Mouse (Mus musculus): ENCODE data around the gene Cry1. TPM values are rescaled to one million over a fixed set of nuclear protein-coding genes. Genes with fewer than 3 reads are reported as not detected.
A peak's percentile ranks its signal among the peaks of the same experiment; 100 is the strongest.

Cry1 gene
- polyA plus RNA-seq, 1 experiment from 2014 or later, result 34.2 TPM

- H3K27ac ChIP-seq (ENCODE audit: low read depth, low read length), result no peak overlapping the region
- H3K9ac ChIP-seq (ENCODE audit: low read length), result peak overlapping the region; percentile 82
- WGBS, result 0% methylated on average over 34 of the region's 34 CpGs
- H3K27me3 ChIP-seq (ENCODE audit: control insufficient read depth, insufficient read depth, low read length), result no peaks in the 10 kb centered on the region
- ATAC-seq (ENCODE audit: insufficient read depth, low FRiP score, low TSS enrichment) (no peak; the same call in none of the 2 replicates), DNase-seq (ENCODE audit: low spot score) (peak; percentile 52)
- peak overlapping the region; percentile 94 for H3K4me3 ChIP-seq (ENCODE audit: low read depth, low read length)
- no peaks in the 10 kb centered on the region for H3K4me1 ChIP-seq (ENCODE audit: control insufficient read depth, insufficient read depth, low read length)
- peak overlapping the region; percentile 82 for H3K4me2 ChIP-seq (ENCODE audit: low read depth)
- no peaks in the 10 kb centered on the region for H3K9me3 ChIP-seq (ENCODE audit: control insufficient read depth, low read length)
- no peaks in the 10 kb centered on the region for H3K36me3 ChIP-seq (ENCODE audit: control insufficient read depth, insufficient read depth, low read length)
These were observed 81.6 kb downstream of the Cry1 start for GRCm38 (mm10) chr10:85103085-85103885.

DNA sequence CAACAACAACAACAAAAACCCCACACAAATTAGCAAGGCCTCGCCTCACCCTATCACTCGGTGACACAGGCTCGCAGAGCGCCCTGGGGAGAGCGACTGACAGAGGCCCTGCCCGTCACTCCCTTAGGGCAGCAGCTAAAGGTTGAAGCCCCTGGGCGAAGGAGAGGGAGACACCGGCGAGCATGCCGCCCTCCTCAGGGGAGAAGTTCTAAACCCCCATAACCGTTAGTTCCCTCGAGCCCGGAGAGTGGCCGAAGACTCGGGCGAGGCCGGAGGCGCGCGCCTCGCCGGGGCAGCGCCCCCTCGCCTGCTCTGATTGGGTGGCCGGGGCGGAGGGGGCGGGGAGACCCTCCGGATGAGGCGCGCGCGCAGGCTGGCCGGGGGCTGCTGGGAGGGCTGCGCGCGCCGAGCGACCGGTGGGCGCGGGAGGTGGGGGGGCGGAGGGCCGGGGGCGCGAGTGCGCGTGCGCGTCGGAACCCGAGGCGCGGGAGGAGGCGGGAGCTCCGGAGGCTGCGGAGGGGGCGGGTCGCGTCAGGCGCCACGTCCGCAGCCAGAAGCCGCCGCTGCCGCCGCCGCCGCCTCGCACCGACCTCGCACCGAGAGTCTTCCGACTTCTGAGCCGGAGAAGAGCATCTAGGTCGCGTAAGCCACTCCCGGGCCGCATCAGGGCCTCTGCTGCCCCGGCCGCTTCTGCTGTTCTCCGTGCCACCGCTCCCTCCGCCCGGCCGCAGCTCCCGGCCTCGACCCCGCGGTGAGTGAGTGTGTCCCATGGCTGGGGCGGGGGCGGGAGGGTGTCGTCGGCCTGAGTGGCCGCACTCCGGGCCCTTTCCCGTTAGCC lies 82.4 kb downstream of the Cry1 start, which contains the start of the genes Fhl4 and Tmem263:
Gene Fhl4 (minus strand): TSS at position 249 of the 838 bp plus-strand sequence.
Gene Tmem263 (plus strand): TSS at position 381 of the 838 bp plus-strand sequence.
- Histone ChIP-seq H3K4me1 (ENCODE audit: control insufficient read depth, insufficient read depth, low read length) (no peaks in the 10 kb centered on the region), H3K4me2 (ENCODE audit: low read depth) (peak within 1 kb of the TSS; percentile 82), H3K4me3 (ENCODE audit: low read depth, low read length) (peak within 1 kb of the TSS; percentile 94), H3K27me3 (ENCODE audit: control insufficient read depth, insufficient read depth, low read length) (no peaks in the 10 kb centered on the region), H3K9ac (ENCODE audit: low read length) (peak within 1 kb of the TSS; percentile 87), H3K9me3 (ENCODE audit: control insufficient read depth, low read length) (no peaks in the 10 kb centered on the region), H3K27ac (ENCODE audit: low read depth, low read length) (peak within 1 kb of the TSS; percentile 74), H3K36me3 (ENCODE audit: control insufficient read depth, insufficient read depth, low read length) (no peaks in the 10 kb centered on the region)
- under 1% methylated on average over 61 of the region's 96 CpGs for WGBS
- ATAC-seq (ENCODE audit: insufficient read depth, low FRiP score, low TSS enrichment), result peak; percentile 96
- peak; percentile 97 for DNase-seq (ENCODE audit: low spot score)

GRCm38 (mm10) chr10:85101841-85102240 lies 83.0 kb downstream of the Cry1 start:
- peak; percentile 40; the same call in 1 of the 2 replicates for ATAC-seq (ENCODE audit: insufficient read depth, low FRiP score, low TSS enrichment)

More at GRCm38 (mm10) chr10:85101841-85102240, 83.0 kb downstream of the Cry1 start:
- under 1% methylated on average over 10 of the region's 10 CpGs for WGBS
- H3K36me3 ChIP-seq (ENCODE audit: control insufficient read depth, insufficient read depth, low read length), result no peaks in the 10 kb centered on the region
- DNase-seq (ENCODE audit: low spot score), result no peak
- peak overlapping the region; percentile 82 for H3K4me2 ChIP-seq (ENCODE audit: low read depth)
- H3K4me1 ChIP-seq (ENCODE audit: control insufficient read depth, insufficient read depth, low read length), result no peaks in the 10 kb centered on the region
- no peaks in the 10 kb centered on the region for H3K27me3 ChIP-seq (ENCODE audit: control insufficient read depth, insufficient read depth, low read length)
- H3K9ac ChIP-seq (ENCODE audit: low read length), result peak overlapping the region; percentile 87
- H3K4me3 ChIP-seq (ENCODE audit: low read depth, low read length), result peak overlapping the region; percentile 94
- no peaks in the 10 kb centered on the region for H3K9me3 ChIP-seq (ENCODE audit: control insufficient read depth, low read length)
- H3K27ac ChIP-seq (ENCODE audit: low read depth, low read length), result peak overlapping the region; percentile 74

Other genes starting within 250 kb of the Cry1 start
- 0.84 and 0.93 TPM in 2 replicates for gene Fhl4, start 82.6 kb downstream of the Cry1 start, polyA plus RNA-seq (2014; fragmentation: Nextera tagmentation; extraction: Ambion mirVana)
- gene Tmem263, start 82.4 kb downstream of the Cry1 start, polyA plus RNA-seq (2014; fragmentation: Nextera tagmentation; extraction: Ambion mirVana), result 59.5 and 65.7 TPM in 2 replicates
- gene Mterf2, start 57.0 kb downstream of the Cry1 start, polyA plus RNA-seq (2014; fragmentation: Nextera tagmentation; extraction: Ambion mirVana), result 35.9 and 38.8 TPM in 2 replicates
- gene Btbd11, start 201.8 kb upstream of the Cry1 start, polyA plus RNA-seq (2014; fragmentation: Nextera tagmentation; extraction: Ambion mirVana), result 6.3 and 6.6 TPM in 2 replicates

All from neural tube, embryonic 11.5 days (tissue).